Mouse (Mus musculus) frontal cortex, postnatal 10 days (tissue): Measurements from ENCODE around the gene Usp43.

Experiments
- DNase-seq, 2 experiments: peaks; one replicate each; pipeline ENCODE4 v3.0.0; 2022; ENCODE audit warnings: low spot score in 2 of 2, mixed read lengths in 1 of 2

The Usp43 gene

GRCm38 (mm10) chr11:67811535-67811934 is 110.4 kb downstream of the Usp43 start:
- no peak for DNase-seq

- no peak for DNase-seq
Observed at GRCm38 (mm10) chr11:67808051-67808450, 113.9 kb downstream of the Usp43 start.

- DNase-seq = no peak
Observed at GRCm38 (mm10) chr11:67806832-67807597, 114.9 kb downstream of the Usp43 start.

GRCm38 (mm10) chr11:67805538-67805937 is 116.4 kb downstream of the Usp43 start:
- DNase-seq = no peak
